Mouse (Mus musculus) hindbrain, embryonic 12.5 days (tissue): ENCODE results near the gene Rps15a. TPM values are rescaled to one million over a fixed set of nuclear protein-coding genes. Genes with fewer than 3 reads are reported as not detected.

Experiments
- ATAC-seq: fragments of 200-750 bp; cut with Nextera tagmentation; 2 replicates; pipeline ENCODE4 v1.8.0; 2017; ENCODE audit warnings: moderate TSS enrichment; ENCODE audit not compliant: low FRiP score
- H3K27ac ChIP-seq: fragments of 300-500 bp; sonication (generic); 2 replicates; pipeline ENCODE4 v1.5.1; 2016; ENCODE audit warnings: mild to moderate bottlenecking
- H3K27me3 ChIP-seq: fragments of 300-500 bp; sonication (generic); 2 replicates; pipeline ENCODE4 v1.6.1; 2016; ENCODE audit warnings: mild to moderate bottlenecking
- H3K36me3 ChIP-seq: fragments of 300-500 bp; sonication (generic); 2 replicates; pipeline ENCODE4 v1.6.1; 2016; ENCODE audit warnings: mild to moderate bottlenecking
- H3K4me1 ChIP-seq: fragments of 300-500 bp; sonication (generic); 2 replicates; pipeline ENCODE4 v1.6.1; 2016
- H3K4me2 ChIP-seq: fragments of 300-500 bp; sonication (generic); replicated peaks from 2 replicates; pipeline ENCODE4 v1.6.1; 2016; ENCODE audit warnings: mild to moderate bottlenecking
- H3K4me3 ChIP-seq: fragments of 300-500 bp; sonication (generic); 2 replicates; pipeline ENCODE4 v1.5.1; 2016; ENCODE audit warnings: mild to moderate bottlenecking
- H3K9ac ChIP-seq: fragments of 300-500 bp; sonication (generic); 2 replicates; pipeline ENCODE4 v1.6.1; 2016; ENCODE audit warnings: mild to moderate bottlenecking, moderate library complexity
- H3K9me3 ChIP-seq: fragments of 300-500 bp; sonication (generic); replicated peaks from 2 replicates; pipeline ENCODE4 v1.6.1; 2016; ENCODE audit warnings: mild to moderate bottlenecking
- WGBS: fragments of 180-500 bp; shearing (Covaris S2); methylation state at CpG from one replicate; pipeline ENCODE4 v1.1.7; 2016; 5-methylcytosine and 5-hydroxymethylcytosine counted together
- polyA plus RNA-seq: library from polyadenylated mRNA; unstranded; fragments of >200 nt; fragmentation: Nextera tagmentation; extraction: Ambion mirVana; gene quantifications from 2 replicates; pipeline ENCODE4 v1.2.1, GENCODE M21; 2016

The Rps15a gene
- polyA plus RNA-seq, 1 experiment from 2014 or later: 511 TPM

DNA sequence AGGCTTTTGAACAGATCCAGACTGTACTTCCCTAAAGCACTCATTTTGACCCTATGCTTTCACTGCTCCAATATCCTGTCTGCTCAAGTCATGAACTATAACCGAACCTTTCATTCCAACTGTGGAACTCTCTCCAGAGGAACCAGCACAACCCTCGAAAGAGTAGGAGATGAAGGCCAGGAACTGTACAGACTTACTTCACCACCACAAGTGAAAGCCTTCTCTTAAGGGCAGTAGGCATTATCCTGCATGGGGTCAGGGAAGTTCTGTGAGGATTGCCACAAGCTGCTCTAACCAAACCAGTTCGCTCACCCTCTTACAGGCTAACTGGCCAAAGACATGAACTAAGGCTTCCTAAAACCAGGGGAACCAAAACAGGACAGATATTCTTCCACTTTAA is 4.9 kb downstream of the Rps15a start:
- Histone ChIP-seq H3K4me1 (peaks cover 52% of the 10 kb centered on the region), H3K4me3 (no peak overlapping the region)
- 88% methylated on average over 3 of the region's 3 CpGs for WGBS

DNA sequence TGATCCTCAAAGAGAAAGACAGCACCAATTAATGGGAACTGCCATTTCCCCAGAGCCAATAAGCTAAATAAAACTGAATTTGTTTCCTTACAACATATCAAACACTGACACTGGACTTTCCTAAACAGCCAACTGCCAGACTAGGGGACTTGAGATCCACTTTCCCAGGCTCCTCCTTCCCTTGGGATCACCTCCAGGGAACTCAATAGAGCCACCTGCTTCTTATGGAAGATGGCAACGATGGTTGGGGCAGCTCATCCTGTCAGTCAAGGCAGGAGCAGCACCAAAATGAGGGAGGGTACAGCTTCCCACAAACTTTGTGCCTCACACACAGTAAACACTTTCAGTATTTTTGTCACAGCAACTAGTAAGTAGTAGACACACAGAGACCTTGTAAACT is 8.3 kb downstream of the Rps15a start:
- Histone ChIP-seq H3K4me1 (peaks cover 24% of the 10 kb centered on the region), H3K27me3 (no peaks in the 10 kb centered on the region), H3K9me3 (no peaks in the 10 kb centered on the region), H3K4me2 (no peak overlapping the region), H3K9ac (no peak overlapping the region), H3K4me3 (no peak overlapping the region), H3K36me3 (peaks cover 73% of the 10 kb centered on the region), H3K27ac (no peak overlapping the region)
- no peak for ATAC-seq
- WGBS: 56% methylated on average over 1 of the region's 1 CpGs

More for the DNA sequence above, 4.9 kb downstream of the Rps15a start:
- Histone ChIP-seq H3K36me3 (peaks cover 84% of the 10 kb centered on the region), H3K9ac (no peak overlapping the region), H3K27ac (no peak overlapping the region), H3K4me2 (peak overlapping the region; percentile 21), H3K9me3 (no peaks in the 10 kb centered on the region), H3K27me3 (no peaks in the 10 kb centered on the region)
- ATAC-seq: no peak

DNA sequence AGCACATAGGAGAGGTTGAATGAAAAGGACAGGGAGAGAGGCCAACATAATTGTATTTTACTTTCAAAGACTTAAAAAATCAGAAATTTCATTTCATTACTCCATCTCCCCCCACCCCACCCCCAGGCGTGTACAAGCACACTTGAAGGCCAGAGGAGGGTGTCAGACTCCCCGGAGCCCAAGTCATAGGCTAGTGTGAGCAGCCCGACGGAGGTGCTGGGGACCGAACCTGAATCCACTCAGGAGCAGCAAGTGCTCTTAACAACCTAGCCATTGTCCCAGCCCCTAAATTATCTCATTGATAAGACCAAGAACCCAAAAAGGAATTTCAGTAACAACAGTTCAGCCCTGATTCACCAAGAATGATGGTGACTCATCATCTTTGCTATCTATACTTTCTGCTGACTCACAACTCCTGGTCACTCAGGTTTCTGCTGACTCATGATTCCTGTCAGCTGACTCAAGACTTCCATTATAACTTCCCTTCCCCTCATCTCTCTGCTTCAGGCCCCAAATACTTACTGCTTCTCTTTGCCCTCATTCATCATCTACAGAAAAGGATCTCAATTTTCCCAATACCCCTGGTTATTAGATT is 11.4 kb downstream of the Rps15a start:
- Histone ChIP-seq H3K9me3 (no peaks in the 10 kb centered on the region), H3K4me1 (no peaks in the 10 kb centered on the region), H3K27me3 (no peaks in the 10 kb centered on the region), H3K27ac (no peak overlapping the region), H3K36me3 (peaks cover 44% of the 10 kb centered on the region), H3K4me2 (no peak overlapping the region), H3K4me3 (no peak overlapping the region), H3K9ac (no peak overlapping the region)
- 74% methylated on average over 5 of the region's 5 CpGs for WGBS
- ATAC-seq: no peak

GRCm38 (mm10) chr7:118103462-118104379 is 12.3 kb downstream of the Rps15a start:
- Histone ChIP-seq H3K9me3 (no peaks in the 10 kb centered on the region), H3K36me3 (peaks cover 35% of the 10 kb centered on the region), H3K9ac (no peak overlapping the region), H3K4me1 (no peaks in the 10 kb centered on the region), H3K4me2 (no peak overlapping the region), H3K27me3 (no peaks in the 10 kb centered on the region), H3K4me3 (no peak overlapping the region), H3K27ac (peak overlapping the region; percentile 40; the same call in 1 of the 2 replicates)
- ATAC-seq: peak; percentile 32
- 45% methylated on average over 5 of the region's 5 CpGs for WGBS

- Histone ChIP-seq H3K27ac (peak overlapping the region; percentile 44; the same call in 1 of the 2 replicates), H3K4me3 (no peak overlapping the region), H3K36me3 (peaks cover 27% of the 10 kb centered on the region), H3K4me2 (no peak overlapping the region), H3K9me3 (no peaks in the 10 kb centered on the region), H3K27me3 (no peaks in the 10 kb centered on the region), H3K9ac (no peak overlapping the region), H3K4me1 (no peaks in the 10 kb centered on the region)
- WGBS: 51% methylated on average over 4 of the region's 4 CpGs
- ATAC-seq: peak; percentile 58
Measured at GRCm38 (mm10) chr7:118102678-118103461, 13.1 kb downstream of the Rps15a start.

- Histone ChIP-seq H3K9ac (no peak overlapping the region), H3K4me1 (no peaks in the 10 kb centered on the region), H3K4me2 (no peak overlapping the region), H3K27me3 (no peaks in the 10 kb centered on the region), H3K36me3 (peaks cover 20% of the 10 kb centered on the region), H3K4me3 (no peak overlapping the region), H3K9me3 (no peaks in the 10 kb centered on the region), H3K27ac (no peak overlapping the region)
- no peak for ATAC-seq
- 50% methylated on average over 4 of the region's 4 CpGs for WGBS
Measured at GRCm38 (mm10) chr7:118102231-118102630, 13.8 kb downstream of the Rps15a start.

- 68% methylated on average over 7 of the region's 7 CpGs for WGBS
- Histone ChIP-seq H3K4me3 (no peak overlapping the region), H3K4me1 (no peaks in the 10 kb centered on the region), H3K4me2 (no peak overlapping the region), H3K9me3 (no peaks in the 10 kb centered on the region), H3K27me3 (no peaks in the 10 kb centered on the region), H3K27ac (no peak overlapping the region), H3K36me3 (no peaks in the 10 kb centered on the region), H3K9ac (no peak overlapping the region)
- no peak for ATAC-seq
Measured at GRCm38 (mm10) chr7:118097615-118098014, 18.4 kb downstream of the Rps15a start.

- Histone ChIP-seq H3K4me3 (no peak overlapping the region), H3K27me3 (no peaks in the 10 kb centered on the region), H3K9me3 (no peaks in the 10 kb centered on the region), H3K9ac (no peak overlapping the region), H3K4me2 (no peak overlapping the region), H3K4me1 (no peaks in the 10 kb centered on the region), H3K36me3 (no peaks in the 10 kb centered on the region), H3K27ac (no peak overlapping the region)
- ATAC-seq: no peak
- WGBS: 86% methylated on average over 4 of the region's 4 CpGs
Measured at GRCm38 (mm10) chr7:118079987-118080386, 36.0 kb downstream of the Rps15a start.

- Histone ChIP-seq H3K4me1 (no peaks in the 10 kb centered on the region), H3K4me3 (no peak overlapping the region), H3K9me3 (no peaks in the 10 kb centered on the region), H3K4me2 (no peak overlapping the region), H3K9ac (no peak overlapping the region), H3K27me3 (no peaks in the 10 kb centered on the region), H3K27ac (no peak overlapping the region), H3K36me3 (no peaks in the 10 kb centered on the region)
- ATAC-seq: no peak
- WGBS: 87% methylated on average over 5 of the region's 5 CpGs
Measured at GRCm38 (mm10) chr7:118079097-118079496, 36.9 kb downstream of the Rps15a start.

- Histone ChIP-seq H3K9ac (no peak overlapping the region), H3K27ac (no peak overlapping the region), H3K4me3 (no peak overlapping the region), H3K27me3 (no peaks in the 10 kb centered on the region), H3K4me1 (no peaks in the 10 kb centered on the region), H3K9me3 (no peaks in the 10 kb centered on the region), H3K36me3 (no peaks in the 10 kb centered on the region), H3K4me2 (no peak overlapping the region)
- no peak for ATAC-seq
- 92% methylated on average over 5 of the region's 5 CpGs for WGBS
Measured at GRCm38 (mm10) chr7:118067261-118067660, 48.7 kb downstream of the Rps15a start.

DNA sequence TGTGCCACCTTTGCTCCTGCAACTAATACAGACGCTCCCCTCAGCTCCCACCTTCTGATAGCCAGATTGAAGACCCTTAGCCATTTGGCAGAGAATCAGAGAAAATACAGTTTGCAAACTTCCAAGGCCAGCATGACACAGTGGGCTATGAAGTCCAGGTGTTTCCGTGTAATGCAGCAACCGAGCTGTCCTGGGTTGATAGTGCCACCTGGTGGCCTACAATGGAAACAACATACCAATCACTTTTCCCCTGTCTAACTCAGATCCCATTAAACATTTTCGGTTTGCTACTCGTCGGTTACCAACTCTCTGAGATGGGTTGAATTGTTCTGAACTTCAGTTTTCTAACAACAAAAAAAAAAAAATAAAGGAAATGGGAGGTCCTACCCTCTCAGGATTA is 59.7 kb downstream of the Rps15a start:
- no peak overlapping the region for H3K4me2 ChIP-seq
- H3K27ac ChIP-seq: no peak overlapping the region
- WGBS: 88% methylated on average over 6 of the region's 6 CpGs
- no peak overlapping the region for H3K4me3 ChIP-seq
- H3K4me1 ChIP-seq: no peaks in the 10 kb centered on the region
- H3K27me3 ChIP-seq: no peaks in the 10 kb centered on the region
- peaks cover 4% of the 10 kb centered on the region; the same call in 1 of the 2 replicates for H3K9me3 ChIP-seq
- H3K9ac ChIP-seq: no peak overlapping the region
- no peak for ATAC-seq
- H3K36me3 ChIP-seq: no peaks in the 10 kb centered on the region
